Mouse (Mus musculus) lung, adult 18-20 months (tissue): ENCODE results near the gene Poc1b.

Source experiments
- DNase-seq, 2 experiments: peaks; one replicate each; pipeline ENCODE4 v3.0.0; 2022; ENCODE audit warnings: mixed read lengths in 2 of 2

The Poc1b gene

DNA sequence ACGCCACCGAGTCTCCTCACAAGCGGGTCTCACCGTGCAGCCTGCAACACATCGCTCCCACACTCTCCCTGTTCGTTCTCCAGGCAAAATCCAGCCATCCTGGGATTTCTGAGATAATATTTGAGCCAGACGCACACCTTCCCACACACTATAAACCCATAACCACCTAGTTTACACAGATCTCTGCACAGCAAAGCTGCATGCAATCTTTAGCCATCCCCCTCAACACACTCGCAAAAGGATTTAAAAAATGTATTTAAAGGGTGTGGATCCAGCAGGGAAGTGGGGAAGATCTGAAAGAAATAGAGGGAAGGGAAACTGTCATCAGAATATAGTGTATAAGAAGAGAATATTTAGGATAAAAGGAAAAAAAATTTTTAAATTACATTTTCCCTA, 9.4 kb downstream of the Poc1b start:
- DNase-seq: no peak

DNA sequence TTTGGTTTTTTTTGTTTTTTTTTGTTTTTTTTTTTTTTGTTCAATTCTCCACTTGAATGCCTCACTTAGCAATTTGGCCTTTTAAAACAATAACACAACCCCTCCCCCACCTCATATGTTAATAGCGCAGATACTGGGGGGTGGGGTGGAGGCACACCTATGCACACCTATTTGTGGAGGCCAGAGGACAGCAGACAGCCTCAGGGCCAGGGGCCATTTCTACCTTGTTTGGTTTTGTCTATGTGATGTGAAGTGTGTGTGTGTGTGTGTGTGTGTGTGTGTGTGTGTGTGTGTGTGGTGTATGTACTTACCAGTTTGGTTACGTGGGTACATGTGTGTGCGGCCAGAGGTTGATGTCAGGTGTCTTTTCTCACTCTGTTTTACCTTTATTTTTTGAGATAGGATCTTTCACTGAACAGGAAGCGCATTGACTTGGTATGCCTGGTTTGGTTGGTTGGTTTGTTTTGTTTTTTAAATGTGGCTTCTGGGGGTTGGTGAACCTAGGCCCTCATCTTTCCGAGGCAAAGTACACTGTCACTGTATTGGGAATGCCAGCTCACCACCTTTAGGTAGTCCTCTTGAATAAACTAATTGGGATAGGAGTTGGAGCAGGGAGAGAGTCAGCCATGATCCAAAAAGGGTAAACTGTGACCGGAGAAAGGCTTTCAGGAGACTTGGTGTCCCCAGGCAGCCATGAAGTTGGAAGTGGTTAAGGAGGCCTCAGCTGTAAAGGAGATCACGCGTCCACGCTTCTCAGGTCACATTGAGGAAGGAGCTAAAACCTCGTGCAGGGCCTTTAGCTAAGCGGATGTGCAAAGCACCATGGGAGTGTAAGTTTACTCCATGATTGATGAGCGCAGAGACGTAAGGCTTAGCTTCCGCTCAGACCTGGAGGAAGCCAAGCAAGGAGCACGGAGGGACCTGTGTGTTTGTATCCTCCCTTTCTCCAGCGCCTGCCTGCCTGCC, 10.1 kb downstream of the Poc1b start:
- DNase-seq: no peak

DNA sequence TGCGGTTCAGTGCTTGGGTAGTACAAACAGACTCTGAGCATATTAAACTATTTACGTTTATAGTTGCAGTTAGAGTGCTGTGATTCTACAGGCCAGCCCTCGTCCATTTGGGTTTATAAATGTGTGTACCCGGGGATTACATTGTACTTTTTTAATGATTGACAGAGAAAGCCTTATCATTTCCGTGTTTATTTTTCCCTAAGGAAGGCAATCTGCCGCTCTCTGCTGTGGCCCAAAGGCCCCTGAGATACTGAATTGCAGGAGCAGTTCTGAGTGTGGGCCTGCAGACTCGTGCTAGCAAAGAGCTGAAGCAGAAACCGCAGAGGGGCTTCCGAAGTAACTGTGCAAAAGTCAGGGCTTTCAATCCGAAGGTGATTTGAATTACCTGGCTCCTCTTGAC, 11.0 kb downstream of the Poc1b start:
- DNase-seq: no peak

DNA sequence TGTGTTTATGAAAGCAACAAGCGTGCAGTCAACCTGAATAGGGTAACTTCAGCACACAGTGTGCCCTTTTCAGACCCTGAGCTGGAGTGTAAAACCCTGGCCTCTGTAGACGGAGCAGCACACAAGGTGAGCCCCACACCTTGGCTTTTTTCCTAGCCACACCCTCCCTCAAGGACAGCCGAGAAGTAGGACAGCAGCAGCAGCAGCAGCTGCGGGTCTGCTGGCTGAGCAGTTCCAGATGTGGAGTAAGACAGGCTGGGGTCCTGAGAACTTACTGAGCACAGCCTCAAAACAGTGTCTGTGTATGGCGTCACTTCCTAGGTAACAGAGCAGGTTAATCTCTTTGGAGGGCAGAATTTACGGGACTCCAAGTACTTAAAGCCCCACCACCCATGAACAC, 11.9 kb downstream of the Poc1b start:
- no peak for DNase-seq

DNA sequence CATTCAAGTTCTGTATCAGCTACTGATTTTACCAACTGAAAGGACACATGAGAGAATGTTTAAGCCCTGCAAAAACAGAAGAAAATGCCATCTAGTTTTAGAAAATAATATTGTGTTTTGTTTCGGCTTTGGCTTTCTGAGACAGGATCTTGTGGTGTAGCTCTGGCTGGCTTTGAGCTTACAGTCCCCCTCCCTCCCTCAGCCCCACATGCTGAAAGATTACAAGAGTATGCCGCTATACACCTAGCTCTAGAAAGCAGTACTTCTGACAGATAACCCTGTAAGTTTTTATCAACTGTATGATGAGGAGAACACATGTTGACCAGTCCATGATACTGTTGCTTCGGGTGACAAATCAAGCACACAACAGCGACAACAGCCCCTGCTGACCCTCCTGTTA, 12.6 kb downstream of the Poc1b start:
- DNase-seq: no peak

DNA sequence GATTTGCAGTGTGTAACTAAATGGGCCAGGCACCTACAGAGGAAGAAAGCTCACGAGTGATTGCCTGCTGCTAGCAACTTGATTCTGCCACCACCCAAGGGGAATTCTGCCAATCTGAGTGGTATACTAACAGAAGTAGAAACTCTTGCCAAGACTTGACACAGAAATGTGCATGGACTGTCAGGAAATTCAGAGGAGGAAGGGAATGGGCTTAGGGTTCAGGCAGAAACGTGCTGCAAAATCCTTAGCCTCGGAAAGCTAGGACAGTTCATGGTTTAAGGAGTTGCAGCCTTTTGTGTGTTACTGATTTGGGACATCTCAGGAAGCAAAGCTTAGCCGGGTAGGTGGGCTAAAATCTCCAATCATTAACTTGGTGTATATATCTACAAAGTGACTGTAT, 19.4 kb downstream of the Poc1b start, which contains the start of gene Phxr2:
Gene Phxr2 (minus strand): TSS at position 101 of the 400 bp plus-strand sequence.
- DNase-seq: no peak

DNA sequence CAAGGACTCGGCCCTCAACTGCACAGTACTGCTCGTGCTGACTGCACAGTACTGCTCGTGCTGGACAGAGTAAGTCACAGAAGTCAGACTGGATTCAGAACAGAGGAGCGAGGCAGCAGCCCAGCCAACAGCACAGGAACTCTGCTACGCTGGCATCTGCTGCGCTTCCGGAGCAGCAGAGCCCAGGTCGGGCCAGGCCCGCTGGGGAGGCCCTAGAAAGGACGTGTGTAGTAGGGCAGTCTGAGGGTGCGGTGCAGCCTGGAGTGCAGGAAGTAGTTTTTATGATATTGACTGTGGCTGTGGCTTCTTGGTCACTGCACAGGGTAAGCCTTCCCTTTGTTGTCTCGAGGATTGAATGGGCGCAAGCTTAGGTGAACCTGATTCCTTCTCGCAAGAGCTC, 20.1 kb downstream of the Poc1b start:
- peak; percentile 32 to 34 for DNase-seq

DNA sequence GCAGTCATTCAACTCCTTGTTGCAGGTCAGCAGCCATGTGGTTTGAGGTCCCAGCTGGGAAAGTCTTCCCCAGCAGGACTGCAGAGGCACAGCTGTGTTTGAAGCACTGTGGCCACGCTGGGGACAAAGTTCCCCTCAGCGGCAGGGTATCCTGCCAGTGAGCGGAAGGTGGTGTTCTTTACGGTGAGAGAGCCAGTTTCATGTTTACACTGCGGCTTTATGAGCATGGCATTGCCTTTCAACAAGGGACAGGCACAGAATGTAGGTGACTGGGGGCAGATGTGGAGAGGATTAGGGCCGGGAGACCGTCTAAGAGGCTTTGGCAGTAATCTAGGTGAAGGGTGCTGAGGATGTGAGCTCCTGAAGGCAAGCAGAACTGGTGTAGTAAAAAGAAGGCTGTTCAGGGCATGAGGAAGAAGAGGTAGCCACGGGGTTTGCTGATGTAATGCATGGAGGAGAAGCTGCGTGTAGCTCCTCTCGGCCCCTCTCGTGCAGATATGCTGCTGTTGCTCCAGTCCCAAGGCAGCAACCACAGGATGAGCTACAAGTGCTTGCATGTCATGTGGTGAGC, 20.9 kb downstream of the Poc1b start:
- DNase-seq: peak in 1 of 2 experiments; percentile 50

DNA sequence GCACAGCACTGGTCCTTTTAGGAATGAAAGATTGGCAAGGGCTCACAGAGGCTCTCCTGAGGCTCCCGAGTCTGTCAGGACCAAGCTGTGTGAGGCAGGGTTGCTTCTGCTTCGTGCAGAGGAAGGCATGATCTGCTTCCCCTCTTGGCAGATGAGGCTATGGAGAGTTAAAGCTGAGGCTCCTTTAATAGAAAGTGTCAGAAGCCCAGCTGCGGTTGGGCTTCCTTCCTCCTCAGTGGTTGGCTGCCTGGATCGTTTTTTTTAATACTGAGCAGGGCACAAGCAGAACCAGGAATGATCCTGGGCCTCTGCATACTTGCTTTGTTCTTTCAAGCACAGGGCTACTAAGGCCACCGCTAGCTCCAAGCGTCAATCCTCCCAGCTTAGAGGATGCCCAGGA, 23.8 kb downstream of the Poc1b start:
- peak in 1 of 2 experiments; percentile 24 for DNase-seq

DNA sequence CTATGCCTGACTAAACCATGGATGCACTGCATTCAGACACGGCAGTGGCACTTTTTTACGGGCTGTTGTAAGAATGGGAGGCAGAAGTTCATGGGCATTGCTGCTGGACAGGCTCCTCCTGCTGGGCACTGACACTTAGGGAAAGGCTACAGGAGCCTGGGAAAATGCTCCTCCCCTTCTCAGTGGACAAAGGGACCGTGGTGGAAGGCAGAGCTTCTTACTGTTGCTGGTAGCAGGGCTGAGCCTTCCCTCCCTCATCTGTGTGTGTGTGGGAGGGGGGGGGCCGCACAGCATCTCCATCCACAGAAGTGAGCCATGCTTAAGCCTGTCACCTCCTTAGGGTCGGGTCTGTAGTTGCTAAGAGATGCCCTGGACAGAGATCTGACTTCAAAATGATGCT, 24.5 kb downstream of the Poc1b start:
- no peak for DNase-seq

DNA sequence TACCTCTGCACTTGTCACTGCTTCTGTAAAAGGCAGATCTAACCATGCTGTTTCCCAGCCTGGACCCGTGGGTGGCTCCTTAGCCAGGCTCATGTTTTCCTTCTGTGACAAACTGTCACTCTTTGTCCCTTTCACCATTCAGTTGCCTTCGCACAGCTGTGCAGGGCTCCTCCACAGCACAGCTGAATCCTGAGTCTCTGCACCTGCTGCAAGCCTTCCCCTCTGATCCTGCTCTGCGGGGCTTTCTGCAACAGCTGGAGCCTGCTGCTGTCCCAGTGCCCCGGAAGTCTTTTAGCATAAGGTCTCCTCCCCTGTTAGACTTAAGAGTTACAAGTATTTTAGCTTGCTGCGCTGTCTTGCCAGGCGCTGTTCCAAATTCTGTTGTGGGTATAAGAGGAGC, 25.4 kb downstream of the Poc1b start:
- peak; percentile 35 to 38 for DNase-seq

DNA sequence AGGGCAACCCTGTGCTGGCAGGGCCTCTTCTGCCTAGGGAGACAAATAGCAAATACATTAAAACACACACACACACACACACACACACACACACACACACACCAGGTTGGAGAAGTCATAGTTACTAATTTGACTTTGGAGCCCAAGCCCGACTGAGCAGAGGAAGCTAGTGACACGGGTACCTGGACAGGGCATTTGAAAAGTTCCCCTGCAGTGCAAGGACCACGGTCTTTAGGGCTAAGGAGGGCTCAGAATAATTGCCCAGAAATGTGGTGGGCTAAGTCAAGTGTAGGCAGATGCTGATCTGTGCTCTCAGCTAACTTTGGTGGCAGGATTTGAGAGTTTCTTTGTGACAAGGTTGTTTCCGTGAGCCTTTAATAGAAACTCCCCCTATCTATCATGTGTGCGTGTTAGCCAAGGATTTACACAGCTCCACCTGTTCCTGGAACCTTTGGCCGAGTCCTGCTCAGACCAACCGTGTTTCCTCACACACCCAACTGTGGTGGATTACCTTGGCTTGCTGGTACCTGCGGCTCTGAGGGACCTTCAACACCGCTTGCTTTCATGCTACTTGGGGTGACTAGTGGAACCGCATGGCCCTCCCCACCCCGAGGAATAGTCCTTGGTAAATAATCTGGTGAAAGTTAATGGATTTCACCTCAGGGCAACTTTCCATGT, 25.9 kb downstream of the Poc1b start:
- no peak for DNase-seq

DNA sequence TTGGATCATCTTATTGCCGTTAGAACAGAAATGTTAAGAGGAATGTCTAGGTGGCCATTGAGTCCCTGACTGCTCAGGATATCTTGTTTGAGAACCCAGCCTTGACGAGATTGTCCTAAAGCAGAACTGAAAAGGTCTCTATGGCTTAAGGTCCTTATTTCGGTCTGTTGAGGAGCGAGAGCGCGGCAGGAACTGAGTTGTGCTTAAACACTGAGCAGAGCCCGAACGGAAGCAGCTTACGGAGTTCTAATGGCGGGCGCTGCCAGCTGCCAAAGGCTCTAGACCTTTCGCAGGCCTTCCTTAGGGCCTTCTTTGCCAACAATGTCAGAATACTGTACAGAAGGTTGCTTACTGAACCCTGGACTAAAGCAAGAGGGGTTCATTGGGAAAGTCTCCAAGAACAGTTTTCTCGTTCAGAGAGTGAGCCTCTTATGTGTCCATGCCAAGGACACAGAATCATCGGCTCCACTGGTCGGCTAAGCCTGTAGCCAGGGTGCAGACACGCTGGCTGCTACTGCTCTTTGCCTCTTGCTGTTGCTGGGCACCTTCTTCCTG, 26.6 kb downstream of the Poc1b start:
- no peak for DNase-seq

DNA sequence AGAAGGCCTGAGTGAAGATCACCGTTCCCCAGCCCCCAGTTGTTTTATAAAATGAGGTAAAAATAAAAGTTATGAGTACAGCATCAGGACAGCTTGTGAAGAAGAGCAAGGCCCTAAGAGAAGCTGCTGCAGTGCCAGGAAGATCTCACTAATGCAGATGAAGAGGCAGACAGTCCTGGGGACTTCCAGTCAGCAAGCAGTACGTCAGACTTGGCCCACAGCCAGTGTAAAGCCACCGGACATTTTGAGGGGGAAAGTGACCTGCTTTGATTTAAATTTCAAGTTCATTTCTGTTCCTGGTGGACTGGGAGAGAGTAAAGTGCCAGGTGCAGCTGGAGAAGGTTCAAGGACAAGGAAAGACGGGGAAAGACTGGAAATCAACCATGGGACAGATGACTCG, 29.5 kb downstream of the Poc1b start:
- DNase-seq: no peak

DNA sequence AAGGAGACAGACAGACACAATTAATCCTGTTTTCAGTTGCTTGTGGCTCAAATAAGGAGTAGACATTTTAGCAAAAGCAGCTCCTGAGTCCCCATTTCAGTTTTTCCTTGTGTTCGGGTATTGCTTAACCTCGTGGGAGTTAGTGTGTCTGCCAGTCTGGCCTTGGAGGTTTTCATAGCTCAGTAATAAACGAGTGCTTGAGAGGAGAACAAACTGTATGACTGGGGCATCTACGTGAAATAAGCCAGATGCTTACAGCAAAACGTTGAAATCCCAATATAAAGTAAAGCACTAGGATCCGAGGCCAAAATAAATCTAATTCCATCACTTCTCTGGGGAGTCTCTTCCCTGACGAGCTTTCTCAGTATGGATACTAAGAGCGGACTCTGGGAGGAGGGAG, 38.8 kb downstream of the Poc1b start:
- no peak for DNase-seq

DNA sequence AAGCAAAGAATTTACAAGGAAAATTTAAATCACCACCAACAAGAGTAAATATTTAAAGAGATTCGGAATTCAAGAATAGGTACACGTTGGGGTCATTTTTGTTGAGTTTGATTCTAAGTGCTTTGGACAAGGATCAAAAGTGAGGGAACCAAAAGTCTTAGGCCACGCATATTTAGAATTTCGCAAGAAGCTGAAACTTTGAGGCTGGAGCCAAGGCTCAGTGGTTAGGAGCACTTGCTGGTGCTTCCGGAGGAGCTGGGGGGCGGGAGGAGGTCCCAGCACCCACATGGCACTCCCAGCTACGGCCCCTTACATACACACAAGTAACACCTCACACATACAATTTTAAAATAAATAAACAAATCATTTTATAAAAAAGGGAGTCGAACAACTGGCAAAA, 39.8 kb downstream of the Poc1b start:
- no peak for DNase-seq

DNA sequence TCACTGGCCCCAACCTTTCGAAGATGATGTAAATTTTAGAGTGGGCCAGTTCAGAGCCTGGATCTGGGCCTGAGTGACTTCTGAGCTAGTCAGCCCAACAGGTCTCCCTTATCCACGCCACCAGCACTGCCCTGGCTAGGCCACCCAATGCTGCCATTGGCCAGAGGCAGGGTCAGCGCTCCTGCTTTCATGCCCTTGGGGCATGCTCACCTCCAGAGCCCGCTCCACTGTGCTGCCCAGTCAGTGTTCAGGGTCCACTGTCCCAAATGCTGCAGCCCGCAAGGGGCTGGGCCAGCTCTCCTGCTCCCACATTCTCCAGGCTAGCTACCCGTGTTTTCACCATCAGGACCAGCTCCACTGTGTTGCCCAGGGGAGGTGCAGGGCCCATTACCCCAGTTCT, 43.2 kb downstream of the Poc1b start:
- DNase-seq: no peak

DNA sequence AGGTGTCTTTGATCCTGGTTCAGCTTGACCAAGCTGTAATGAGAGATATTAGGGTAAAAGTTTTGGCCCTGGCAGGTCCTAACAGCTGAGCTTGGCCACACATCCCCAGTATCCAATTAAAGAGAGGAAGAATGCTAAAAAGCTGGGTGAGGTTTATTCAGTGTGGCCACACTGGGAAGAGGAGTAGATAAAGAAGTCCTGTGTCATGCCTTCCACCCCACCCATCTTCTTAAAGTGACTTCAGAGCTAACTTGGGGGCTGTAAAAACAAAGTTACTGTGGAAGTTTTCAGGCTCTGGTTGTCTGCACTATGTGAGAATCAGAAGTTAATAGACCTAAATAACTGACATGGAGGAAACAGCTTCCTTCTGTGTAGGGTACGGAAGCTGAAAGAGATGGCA, 44.7 kb downstream of the Poc1b start:
- no peak for DNase-seq

DNA sequence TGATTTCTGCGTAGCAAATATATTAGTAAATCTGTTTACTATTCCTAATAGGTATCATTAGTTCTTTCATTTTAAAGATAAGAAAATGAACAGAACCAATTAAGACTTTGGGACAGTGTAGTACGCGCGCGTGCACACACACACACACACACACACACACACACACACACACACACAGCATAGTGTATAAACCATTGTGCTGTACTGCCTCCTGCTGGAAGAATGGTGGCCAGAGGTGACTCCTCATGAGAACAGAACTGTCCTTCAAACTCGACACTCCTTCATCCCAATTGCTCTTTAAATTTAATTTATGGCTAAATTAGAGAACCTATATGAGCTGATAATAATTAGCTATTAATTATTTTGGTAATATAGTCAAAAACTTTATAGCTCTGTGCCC, 45.2 kb downstream of the Poc1b start:
- DNase-seq: peak in 1 of 2 experiments; percentile 52

DNA sequence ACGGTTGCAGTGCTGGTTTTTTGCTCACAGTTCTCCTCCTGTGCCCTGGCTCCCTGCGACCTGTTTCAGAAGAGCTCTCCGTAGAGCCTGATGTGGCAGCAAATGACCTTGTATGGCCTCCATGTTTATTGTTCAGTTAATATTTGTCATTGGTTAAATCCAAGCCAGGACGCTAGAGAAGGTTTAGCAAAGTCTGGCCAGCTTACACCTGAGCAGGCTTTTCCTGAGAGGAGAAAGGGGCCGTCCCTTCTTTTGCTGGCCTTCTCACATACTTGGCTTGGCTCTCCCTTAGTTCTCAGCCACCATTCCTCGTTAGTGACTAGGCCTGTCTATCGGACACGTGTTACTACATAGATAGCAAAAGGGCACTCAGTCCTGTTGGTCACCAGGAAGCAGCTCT, 47.8 kb downstream of the Poc1b start:
- no peak for DNase-seq

DNA sequence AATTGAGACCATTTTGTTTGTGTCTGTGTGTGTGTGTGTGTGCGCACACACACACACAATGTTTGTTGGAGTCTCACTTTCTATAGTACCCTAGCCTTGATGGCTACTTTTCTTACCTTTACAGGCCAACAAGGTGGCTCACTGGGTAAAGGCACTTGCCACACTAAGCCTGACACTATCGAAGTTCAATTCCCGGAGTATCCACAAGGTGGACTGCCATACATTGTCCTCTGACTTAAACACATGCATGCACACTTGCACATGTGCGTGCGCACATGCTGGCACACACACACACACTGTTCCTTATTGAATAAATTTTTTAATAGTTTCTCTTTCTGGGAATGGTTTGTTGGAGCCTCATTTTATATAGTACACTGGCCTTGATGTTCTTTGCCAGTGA, 50.0 kb downstream of the Poc1b start:
- no peak for DNase-seq

DNA sequence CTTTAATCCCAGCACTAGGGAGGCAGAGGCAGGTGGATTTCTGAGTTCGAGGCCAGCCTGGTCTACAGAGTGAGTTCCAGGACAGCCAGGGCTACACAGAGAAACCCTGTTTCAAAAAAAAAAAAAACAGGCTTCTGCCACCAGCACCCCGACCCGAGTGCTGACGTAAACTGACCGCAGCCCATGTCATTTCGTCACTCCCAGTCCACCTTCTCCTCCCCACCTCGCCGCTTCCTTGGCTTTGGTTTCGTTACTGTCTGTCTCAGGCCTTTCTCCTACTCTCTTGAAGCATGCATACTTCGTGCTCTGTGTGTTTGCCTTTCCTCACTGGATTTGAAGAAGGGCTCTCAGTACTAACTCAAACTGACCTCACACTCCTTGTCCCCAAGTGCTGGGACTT, 50.9 kb downstream of the Poc1b start:
- DNase-seq: peak in 1 of 2 experiments; percentile 27

DNA sequence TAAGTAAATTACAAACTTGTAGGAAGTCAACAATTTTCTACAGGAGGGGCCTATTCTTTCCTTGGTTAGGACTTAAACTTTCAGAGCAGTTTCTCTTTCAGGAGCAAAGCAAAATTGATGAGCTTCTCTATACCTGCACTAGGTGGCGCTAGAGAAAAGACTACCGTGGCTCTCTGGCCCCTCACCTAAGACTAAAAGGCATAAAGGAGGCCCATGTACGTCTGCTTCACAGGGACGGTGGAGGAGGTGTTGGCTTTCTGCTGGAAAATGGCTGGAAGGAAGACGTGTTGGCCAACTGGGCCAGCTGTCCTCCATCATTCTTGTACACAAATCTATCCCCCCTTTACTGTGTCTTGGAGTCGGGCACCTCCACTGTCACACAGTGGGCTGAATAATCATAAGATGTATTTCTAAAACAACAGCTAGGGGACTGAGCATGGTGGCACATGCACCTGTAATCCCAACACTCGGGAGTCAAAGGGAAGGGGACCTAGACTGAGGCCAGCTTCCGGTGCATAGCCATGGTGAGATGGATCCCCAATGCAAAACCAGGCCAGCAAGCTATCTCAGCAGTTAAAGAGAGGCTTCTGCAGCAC, 55.2 kb downstream of the Poc1b start:
- DNase-seq: peak in 1 of 2 experiments; percentile 29
